Mouse (Mus musculus) heart, embryonic 14.5 days (tissue): Measurements from ENCODE around the gene Btbd35f14. TPM values are rescaled to one million over a fixed set of nuclear protein-coding genes. Genes with fewer than 3 reads are reported as not detected.
"Not testable (repeated sequence)": the region's sequence is repeated elsewhere in the genome, so short reads cannot be mapped to it uniquely, and the experiment has no call there.

Experiments used
- ATAC-seq: fragments of 200-750 bp; cut with Nextera tagmentation; 2 replicates; pipeline ENCODE4 v1.8.0; 2017; ENCODE audit warnings: low read depth, moderate TSS enrichment; ENCODE audit not compliant: insufficient number of reproducible peaks, insufficient read depth, low FRiP score
- H3K27ac ChIP-seq, 2 experiments: fragments of 200-500 bp in 1 of 2; fragments of 300-500 bp in 1 of 2; sonication (generic) in 1 of 2; replicated peaks in 1 of 2; 2 replicates each; pipeline ENCODE4 v1.5.1; 2012 to 2014; ENCODE audit warnings: low read depth in 2 of 2, low read length in 2 of 2, control low read depth in 1 of 2, mild to moderate bottlenecking in 1 of 2, mixed read lengths in 1 of 2; ENCODE audit not compliant: control insufficient read depth in 1 of 2, insufficient read depth in 1 of 2
- H3K27me3 ChIP-seq: fragments of 300-500 bp; sonication (generic); 2 replicates; pipeline ENCODE4 v1.6.1; 2014; ENCODE audit warnings: mild to moderate bottlenecking, low read length, control low read depth; ENCODE audit not compliant: control insufficient read depth, insufficient read depth
- H3K36me3 ChIP-seq: fragments of 300-500 bp; sonication (generic); 2 replicates; pipeline ENCODE4 v1.6.1; 2014; ENCODE audit warnings: mild to moderate bottlenecking, control low read depth, low read length, mixed read lengths; ENCODE audit not compliant: control insufficient read depth, insufficient read depth
- H3K4me1 ChIP-seq, 2 experiments: fragments of 200-500 bp in 1 of 2; fragments of 300-500 bp in 1 of 2; sonication (generic) in 1 of 2; 2 replicates each; pipeline ENCODE4 v1.6.1; 2012 to 2014; ENCODE audit warnings: low read length in 2 of 2, control low read depth in 1 of 2, mixed read lengths in 1 of 2; ENCODE audit not compliant: control insufficient read depth in 2 of 2, insufficient read depth in 2 of 2
- H3K4me2 ChIP-seq: fragments of 300-500 bp; sonication (generic); 2 replicates; pipeline ENCODE4 v1.6.1; 2014; ENCODE audit warnings: mild to moderate bottlenecking, low read length
- H3K4me3 ChIP-seq, 2 experiments: fragments of 200-500 bp in 1 of 2; fragments of 300-500 bp in 1 of 2; sonication (generic) in 1 of 2; 2 replicates each; pipeline ENCODE4 v1.5.1; 2012 to 2014; ENCODE audit warnings: low read length in 2 of 2, mild to moderate bottlenecking in 2 of 2, control low read depth in 1 of 2, low read depth in 1 of 2, moderate library complexity in 1 of 2; ENCODE audit not compliant: control insufficient read depth in 1 of 2, insufficient read depth in 1 of 2
- H3K9ac ChIP-seq: fragments of 300-500 bp; sonication (generic); 2 replicates; pipeline ENCODE4 v1.6.1; 2014; ENCODE audit warnings: mild to moderate bottlenecking, low read length
- H3K9me3 ChIP-seq: fragments of 300-500 bp; sonication (generic); 2 replicates; pipeline ENCODE4 v1.6.1; 2016; ENCODE audit warnings: low read length, control low read depth; ENCODE audit not compliant: control insufficient read depth
- WGBS: fragments of 180-500 bp; shearing (Covaris S2); extraction: QIAGEN DNeasy Blood & Tissue Kit; methylation state at CpG from one replicate; pipeline ENCODE4 v1.1.7; 2014; 5-methylcytosine and 5-hydroxymethylcytosine counted together
- polyA plus RNA-seq: library from polyadenylated mRNA; unstranded; fragments of >200 nt; fragmentation: Nextera tagmentation; extraction: Ambion mirVana; gene quantifications from 2 replicates; pipeline ENCODE4 v1.2.1, GENCODE M21; 2014

Gene Btbd35f14
- polyA plus RNA-seq: not detected in 2 replicates

GRCm38 (mm10) chrX:33702249-33702648 lies at the start of gene Btbd35f14:
Btbd35f14 (minus strand) TSS chrX:33702349.
- not testable (repeated sequence) for H3K36me3 ChIP-seq, H3K9ac ChIP-seq, H3K9me3 ChIP-seq, H3K4me2 ChIP-seq, H3K27me3 ChIP-seq, H3K27ac ChIP-seq, H3K4me1 ChIP-seq, H3K4me3 ChIP-seq, ATAC-seq
- no CpG with 5 or more reads among the region's 3 CpGs for WGBS

GRCm38 (mm10) chrX:33656872-33657271 lies 45.3 kb downstream of the Btbd35f14 start, which contains the start of gene Btbd35f13:
Btbd35f13 (plus strand) TSS chrX:33657172.
- WGBS: 54% methylated on average over 2 of the region's 3 CpGs

More at GRCm38 (mm10) chrX:33656872-33657271, 45.3 kb downstream of the Btbd35f14 start, which contains the start of gene Btbd35f13:
- ATAC-seq, H3K4me3 ChIP-seq, H3K9me3 ChIP-seq, H3K9ac ChIP-seq, H3K36me3 ChIP-seq, H3K27me3 ChIP-seq, H3K27ac ChIP-seq, H3K4me2 ChIP-seq, H3K4me1 ChIP-seq: not testable (repeated sequence)

Other genes starting within 250 kb of the Btbd35f14 start
- gene Btbd35f15, start 125.0 kb downstream of the Btbd35f14 start, polyA plus RNA-seq: not detected in 2 replicates
- not detected in 2 replicates for gene Btbd35f13, start 45.2 kb downstream of the Btbd35f14 start, polyA plus RNA-seq